Mouse (Mus musculus): Measurements from ENCODE around the gene Nectin1. TPM values are rescaled to one million over a fixed set of nuclear protein-coding genes. Genes with fewer than 3 reads are reported as not detected.

Nectin1 gene
- total and polyA plus RNA-seq, 3 experiments = 3.9 to 6.2 TPM; not detected in 1

DNA sequence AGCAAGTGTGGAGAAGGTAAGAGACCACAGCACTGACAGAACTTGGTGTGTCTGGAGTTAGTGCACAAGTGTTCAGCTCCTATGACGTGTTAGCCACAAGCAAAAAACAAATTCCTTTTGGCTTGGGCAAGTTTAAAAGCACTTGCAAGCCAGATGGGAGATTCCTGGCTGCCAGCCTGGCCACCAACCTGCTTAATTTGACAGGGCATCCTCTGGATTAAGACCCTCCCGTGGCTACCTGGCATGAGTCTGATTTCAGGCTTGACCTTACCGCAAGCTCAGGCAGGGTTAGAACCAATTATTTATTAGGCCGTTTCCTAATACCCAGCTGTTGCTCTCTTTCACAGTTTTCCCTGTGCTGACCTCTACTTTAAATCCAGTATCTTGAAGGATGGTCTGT lies 1.7 kb upstream of the Nectin1 start:
- H3K9ac ChIP-seq (ENCODE audit: control insufficient read depth, low read depth, low read length, poor library complexity, severe bottlenecking) = no peak overlapping the region
- no peak overlapping the region for H3K4me3 ChIP-seq (ENCODE audit: control insufficient read depth in 1 of 2, insufficient read depth in 1 of 2, low read depth in 2 of 2, low read length in 2 of 2)
- peaks cover 20% of the 10 kb centered on the region for H3K79me2 ChIP-seq (ENCODE audit: control insufficient read depth, insufficient read depth, low read length, poor library complexity)
- no peaks in the 10 kb centered on the region for H3K27me3 ChIP-seq (ENCODE audit: control insufficient read depth in 1 of 2, insufficient read depth in 2 of 2, low read length in 2 of 2)
- H3K4me1 ChIP-seq (ENCODE audit: control insufficient read depth in 1 of 2, insufficient read depth in 2 of 2, low read length in 2 of 2) = peaks cover 5 to 17% of the 10 kb centered on the region in 2 experiments; a peak in 2 of 4 replicates
- DNase-seq (ENCODE audit: low read depth, low spot score) = no peak
- H3K9me3 ChIP-seq (replicated peaks; ENCODE audit: insufficient read depth, low read length) = no peaks in the 10 kb centered on the region
- 0 out of 4 replicates have a peak, but pooled peaks cover 0 to 3% of the 10 kb centered on the region in 2 experiments for H3K36me3 ChIP-seq (ENCODE audit: control insufficient read depth in 1 of 2, insufficient read depth in 2 of 2, low read length in 2 of 2)
- peak overlapping the region; percentile 73 for H3K27ac ChIP-seq (ENCODE audit: control insufficient read depth, low read depth, low read length)
- no peak for TF ChIP-seq EP300 (IDR thresholded peaks at IDR 0.05; ENCODE audit: low read depth in 1 of 2, low read length in 2 of 2)
- TF ChIP-seq SIN3A (IDR thresholded peaks at IDR 0.05; ENCODE audit: low read length) = no peak
- no peak for TF ChIP-seq TBP (IDR thresholded peaks at IDR 0.05; ENCODE audit: low read depth, low read length)
- no peak for TF ChIP-seq MAFK (IDR thresholded peaks at IDR 0.05; ENCODE audit: borderline replicate concordance, low read depth, low read length)
- TF ChIP-seq JUND (IDR thresholded peaks at IDR 0.05; ENCODE audit: low read depth, low read length) = no peak
- TF ChIP-seq CHD2 (IDR thresholded peaks at IDR 0.05; ENCODE audit: low read length) = no peak
- no peak for TF ChIP-seq POLR2AphosphoS5 (IDR thresholded peaks at IDR 0.05; ENCODE audit: borderline replicate concordance, low read depth, low read length)
- no peak for TF ChIP-seq USF1 (IDR thresholded peaks at IDR 0.05; ENCODE audit: low read depth, low read length)
- no peak for TF ChIP-seq MEF2A (IDR thresholded peaks at IDR 0.05; ENCODE audit: extremely low read depth, insufficient replicate concordance, low read depth, low read length, poor library complexity, severe bottlenecking)
- no peak for TF ChIP-seq E2F4 (IDR thresholded peaks at IDR 0.05; ENCODE audit: borderline replicate concordance, low read depth, low read length)
- no peak for TF ChIP-seq MXI1 (IDR thresholded peaks at IDR 0.05; ENCODE audit: low read depth, low read length)
- no peak for TF ChIP-seq NELFE (IDR thresholded peaks at IDR 0.05; ENCODE audit: low read depth, low read length)
- no peak for TF ChIP-seq GATA1 (IDR thresholded peaks at IDR 0.05; ENCODE audit: low read depth, low read length)
- no peak for TF ChIP-seq UBTF (IDR thresholded peaks at IDR 0.05; ENCODE audit: borderline replicate concordance, insufficient read depth, low read depth, low read length)
- TF ChIP-seq MAZ (IDR thresholded peaks at IDR 0.05; ENCODE audit: low read depth, low read length) = no peak
- no peak for TF ChIP-seq SMC3 (IDR thresholded peaks at IDR 0.05; ENCODE audit: low read depth, low read length)
- TF ChIP-seq CHD1 (IDR thresholded peaks at IDR 0.05; ENCODE audit: low read depth, low read length) = no peak
- TF ChIP-seq MAX (IDR thresholded peaks at IDR 0.05; ENCODE audit: low read length) = no peak
- TF ChIP-seq ZC3H11A (IDR thresholded peaks at IDR 0.05; ENCODE audit: low read depth, low read length) = no peak

DNA sequence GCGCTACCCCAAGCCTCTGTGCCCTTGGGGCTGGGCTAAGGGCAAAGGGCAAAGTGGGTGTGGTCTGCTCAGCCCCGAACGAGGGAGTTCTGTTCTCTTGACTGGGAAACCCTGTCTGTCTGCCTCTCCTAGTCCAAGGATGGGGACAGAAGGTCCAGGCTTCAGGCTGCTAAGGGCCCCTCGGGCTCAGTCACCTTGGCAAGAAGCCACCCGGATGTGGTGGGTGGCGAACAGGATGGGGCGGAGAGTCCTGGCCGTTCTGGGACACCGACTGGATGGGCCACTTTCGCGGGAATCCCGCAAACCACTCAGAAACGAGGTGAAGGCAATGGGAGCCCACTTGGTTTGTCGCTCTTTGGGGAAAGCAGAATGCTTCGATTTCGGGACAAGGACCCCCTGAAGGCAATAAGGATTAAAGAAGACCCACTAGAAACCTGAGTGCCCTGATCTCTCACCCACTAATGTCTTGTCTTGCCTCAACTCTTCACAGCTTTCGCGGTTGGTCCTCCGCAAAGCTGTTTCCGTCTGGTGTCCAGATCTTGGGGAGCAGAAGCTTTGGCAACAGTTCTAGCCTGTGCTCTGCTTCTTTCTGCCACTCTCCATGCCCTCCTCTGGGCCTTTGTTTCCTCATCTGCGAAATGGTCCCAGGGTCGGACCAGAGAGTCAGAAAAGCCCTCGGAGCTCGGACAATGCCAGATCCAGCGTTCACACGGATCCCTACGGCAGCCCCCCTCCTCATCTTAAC lies 710 bp upstream of the Nectin1 start:
- H3K27ac ChIP-seq (ENCODE audit: control insufficient read depth, low read depth, low read length) = peak overlapping the region; percentile 62
- H3K79me2 ChIP-seq (ENCODE audit: control insufficient read depth, insufficient read depth, low read length, poor library complexity) = peaks cover 20% of the 10 kb centered on the region
- H3K27me3 ChIP-seq (ENCODE audit: control insufficient read depth in 1 of 2, insufficient read depth in 2 of 2, low read length in 2 of 2) = no peaks in the 10 kb centered on the region
- DNase-seq (ENCODE audit: low read depth, low spot score) = peak; percentile 78
- H3K36me3 ChIP-seq (ENCODE audit: control insufficient read depth in 1 of 2, insufficient read depth in 2 of 2, low read length in 2 of 2) = 0 out of 4 replicates have a peak, but pooled peaks cover 0 to 3% of the 10 kb centered on the region in 2 experiments
- peaks cover 5 to 12% of the 10 kb centered on the region in 2 experiments; a peak in 2 of 4 replicates for H3K4me1 ChIP-seq (ENCODE audit: control insufficient read depth in 1 of 2, insufficient read depth in 2 of 2, low read length in 2 of 2)
- peak overlapping the region; percentile 88 for H3K9ac ChIP-seq (ENCODE audit: control insufficient read depth, low read depth, low read length, poor library complexity, severe bottlenecking)
- H3K9me3 ChIP-seq (replicated peaks; ENCODE audit: insufficient read depth, low read length) = no peaks in the 10 kb centered on the region
- peak overlapping the region; percentile 68 to 79 for H3K4me3 ChIP-seq (ENCODE audit: control insufficient read depth in 1 of 2, insufficient read depth in 1 of 2, low read depth in 2 of 2, low read length in 2 of 2)
- TF ChIP-seq MYB (IDR thresholded peaks at IDR 0.05; ENCODE audit: low read depth, low read length) (no peak), TAL1 (IDR thresholded peaks at IDR 0.05; ENCODE audit: low read length) (no peak), USF1 (IDR thresholded peaks at IDR 0.05; ENCODE audit: low read depth, low read length) (no peak), POLR2AphosphoS5 (IDR thresholded peaks at IDR 0.05; ENCODE audit: borderline replicate concordance, low read depth, low read length) (no peak), ZMIZ1 (IDR thresholded peaks at IDR 0.05; ENCODE audit: low read depth, low read length) (no peak), USF2 (IDR thresholded peaks at IDR 0.05; ENCODE audit: borderline replicate concordance in 1 of 2, insufficient read depth in 1 of 2, low read depth in 1 of 2, low read length in 2 of 2) (no peak), POLR2AphosphoS2 (IDR thresholded peaks at IDR 0.05; ENCODE audit: low read length) (peak; percentile 28; the same call in 1 of the 2 replicates), ZKSCAN1 (IDR thresholded peaks at IDR 0.05; ENCODE audit: low read depth, low read length) (no peak), NELFE (IDR thresholded peaks at IDR 0.05; ENCODE audit: low read depth, low read length) (peak; percentile 39; the same call in 1 of the 2 replicates), MAX (IDR thresholded peaks at IDR 0.05; ENCODE audit: low read length) (no peak), JUND (IDR thresholded peaks at IDR 0.05; ENCODE audit: low read depth, low read length) (no peak), E2F4 (IDR thresholded peaks at IDR 0.05; ENCODE audit: borderline replicate concordance, low read depth, low read length) (peak; percentile 55; the same call in 1 of the 2 replicates), RCOR1 (IDR thresholded peaks at IDR 0.05; ENCODE audit: low read depth, low read length) (no peak), POLR2A (IDR thresholded peaks at IDR 0.05; ENCODE audit: control insufficient read depth in 1 of 2, insufficient read depth in 1 of 2, low read depth in 1 of 2, low read length in 2 of 2, poor library complexity in 1 of 2) (peak in 1 of 2 experiments; percentile 52; a peak in 1 of 4 replicates), ZNF384 (IDR thresholded peaks at IDR 0.05; ENCODE audit: low read depth, low read length) (no peak), BHLHE40 (IDR thresholded peaks at IDR 0.05; ENCODE audit: borderline replicate concordance, low read depth, low read length) (no peak), MAZ (IDR thresholded peaks at IDR 0.05; ENCODE audit: low read depth, low read length) (no peak), ZC3H11A (IDR thresholded peaks at IDR 0.05; ENCODE audit: low read depth, low read length) (no peak)
